ENCODE assay signal across 9 mouse cellular contexts in the genomic region with DNA sequence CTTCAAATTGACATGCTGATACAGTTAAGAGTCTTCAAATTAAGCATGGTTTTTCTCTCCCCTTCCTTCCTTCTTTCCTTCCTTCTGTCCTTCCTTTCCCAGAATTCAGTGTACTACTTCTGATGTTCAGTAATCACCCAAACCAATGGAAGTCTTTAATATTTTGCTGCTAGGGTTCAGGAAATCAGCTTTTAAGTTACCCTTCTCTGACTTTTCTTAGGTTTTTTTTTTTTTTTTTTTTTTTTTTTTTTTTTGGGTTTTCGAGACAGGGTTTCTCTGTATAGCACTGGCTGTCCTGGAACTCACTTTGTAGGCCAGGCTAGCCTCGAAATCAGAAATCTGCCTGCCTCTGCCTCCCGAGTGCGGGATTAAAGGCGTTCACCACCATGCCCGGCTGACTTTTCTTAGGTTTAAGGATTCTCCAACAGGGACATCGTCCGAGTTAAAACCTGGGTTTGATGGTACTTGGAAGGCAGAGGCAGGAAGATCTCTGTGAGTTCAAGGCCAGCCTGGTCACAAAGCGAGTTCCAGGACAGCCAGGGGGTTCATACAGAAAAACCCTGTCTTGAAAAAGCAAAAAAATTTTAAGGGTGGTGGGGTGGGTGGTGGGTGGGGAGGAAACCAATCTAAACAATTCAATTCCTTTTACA. TPM values are rescaled to one million over a fixed set of nuclear protein-coding genes. Genes with fewer than 3 reads are reported as not detected.
DNase-seq lines count a peak whose midpoint lies in the region; ATAC-seq and TF ChIP-seq lines count a peak whose summit lies in the region.
"Had no signal": no experiment of that assay in that cellular context is flagged by ENCODE, and none has a peak within 500 bp of the region (broad histone marks: within the 10 kb centered on the region; RNA-seq: fewer than 3 reads in every experiment).

No protein-coding gene starts in this region.

- peak overlapping the region; percentile 94; the same call in 1 of the 2 replicates for H3K4me3 ChIP-seq in heart, embryonic 10.5 days
- no peak overlapping the region for H3K4me3 ChIP-seq in ES-E14 (ENCODE audit: insufficient read depth in 1 of 2, low read depth in 1 of 2, low read length in 2 of 2, poor library complexity in 1 of 2, severe bottlenecking in 1 of 2)
- peak overlapping the region; percentile 96; the same call in 1 of the 2 replicates for H3K4me3 ChIP-seq in forebrain, embryonic 12.5 days (replicated peaks)
- H3K4me3 ChIP-seq in liver, embryonic 13.5 days (replicated peaks) = peak overlapping the region; percentile 89

- H3K9ac ChIP-seq in ES-E14 (ENCODE audit: insufficient read depth, low read depth, low read length, poor library complexity, severe bottlenecking) = peak overlapping the region; percentile 32; the same call in 1 of the 2 replicates
- H3K9ac ChIP-seq in forebrain, embryonic 12.5 days = no peak overlapping the region
- H3K9ac ChIP-seq in liver, embryonic 13.5 days = peak overlapping the region; percentile 96; the same call in 1 of the 2 replicates

- DNase-seq in heart, embryonic 10.5 days (ENCODE audit: low spot score) = peak; percentile 63
- DNase-seq in heart, adult 8-10 months (ENCODE audit: low spot score) = no peak
- DNase-seq in ES-E14 (ENCODE audit: low read depth, low spot score) = no peak
- no peak for DNase-seq in liver, embryonic 13.5 days
- no peak for DNase-seq in left cerebral cortex, adult 8-10 months (ENCODE audit: low spot score in 2 of 2)
- no peak for DNase-seq in spleen, postnatal 36 days (ENCODE audit: low spot score in 2 of 2)
- DNase-seq in spleen, postnatal 14 days (ENCODE audit: low spot score in 2 of 2) = no peak

- H3K9me3 ChIP-seq in heart, embryonic 10.5 days = no peaks in the 10 kb centered on the region
- no peaks in the 10 kb centered on the region for H3K9me3 ChIP-seq in ES-E14 (ENCODE audit: control insufficient read depth, insufficient read depth, low read depth, low read length)
- H3K9me3 ChIP-seq in forebrain, embryonic 12.5 days = no peaks in the 10 kb centered on the region
- H3K9me3 ChIP-seq in liver, embryonic 13.5 days (replicated peaks) = no peaks in the 10 kb centered on the region

- ATAC-seq in forebrain, embryonic 12.5 days (ENCODE audit: low FRiP score) = no peak
- no peak for ATAC-seq in liver, embryonic 13.5 days (ENCODE audit: low read depth)

- H3K4me2 ChIP-seq in forebrain, embryonic 12.5 days = peak overlapping the region; percentile 96
- peak overlapping the region; percentile 96 for H3K4me2 ChIP-seq in liver, embryonic 13.5 days

- no peaks in the 10 kb centered on the region for H3K27me3 ChIP-seq in heart, embryonic 10.5 days (ENCODE audit: insufficient read depth, poor library complexity, severe bottlenecking)
- H3K27me3 ChIP-seq in forebrain, embryonic 12.5 days = no peaks in the 10 kb centered on the region
- H3K27me3 ChIP-seq in liver, embryonic 13.5 days = no peaks in the 10 kb centered on the region

- in situ Hi-C loops in ES-E14 (cut with MboI; ENCODE audit: low sequenced_read_pairs in 2 of 2, unreplicated experiment in 2 of 2) = no loop called here

- H3K4me1 ChIP-seq in heart, embryonic 10.5 days = peaks cover 25% of the 10 kb centered on the region
- H3K4me1 ChIP-seq in ES-E14 (ENCODE audit: control insufficient read depth in 2 of 2, insufficient read depth in 2 of 2, low read length in 2 of 2, poor library complexity in 1 of 2) = peaks cover 0 to 2% of the 10 kb centered on the region in 2 experiments; a peak in 1 of 4 replicates
- H3K4me1 ChIP-seq in forebrain, embryonic 12.5 days = peaks cover 26% of the 10 kb centered on the region
- peaks cover 48% of the 10 kb centered on the region for H3K4me1 ChIP-seq in liver, embryonic 13.5 days (replicated peaks)

- WGBS in heart, embryonic 10.5 days = 89% methylated on average over 9 of the region's 9 CpGs
- 90% methylated on average over 8 of the region's 9 CpGs for WGBS in forebrain, embryonic 12.5 days
- 89% methylated on average over 8 of the region's 9 CpGs for WGBS in liver, embryonic 13.5 days (ENCODE audit: insufficient replicate concordance)

- H3K36me3 ChIP-seq in heart, embryonic 10.5 days = 0 out of 2 replicates have a peak, but pooled peaks cover 3% of the 10 kb centered on the region
- H3K36me3 ChIP-seq in ES-E14 (ENCODE audit: control insufficient read depth, insufficient read depth, low read length, poor library complexity, severe bottlenecking) = no peaks in the 10 kb centered on the region
- no peaks in the 10 kb centered on the region for H3K36me3 ChIP-seq in forebrain, embryonic 12.5 days (replicated peaks)
- no peaks in the 10 kb centered on the region for H3K36me3 ChIP-seq in liver, embryonic 13.5 days

- peak overlapping the region; percentile 98 for H3K27ac ChIP-seq in heart, embryonic 10.5 days
- H3K27ac ChIP-seq in ES-E14 (ENCODE audit: insufficient read depth, low read depth, low read length, poor library complexity, severe bottlenecking) = no peak overlapping the region
- no peak overlapping the region for H3K27ac ChIP-seq in forebrain, embryonic 12.5 days
- no peak overlapping the region; the same call in 1 of the 2 replicates for H3K27ac ChIP-seq in liver, embryonic 13.5 days
- H3K27ac ChIP-seq: macrophage had no signal

TF ChIP-seq in ES-E14, 5 proteins besides CTCF, POLR2A, EP300 and RAD21:
- TF ChIP-seq MAFK (IDR thresholded peaks at IDR 0.05; ENCODE audit: insufficient read depth, low read depth, low read length) (no peak), HCFC1 (IDR thresholded peaks at IDR 0.05; ENCODE audit: borderline replicate concordance, insufficient read depth, low read length) (no peak), ZC3H11A (IDR thresholded peaks at IDR 0.05; ENCODE audit: borderline replicate concordance, low read depth, low read length) (no peak), CHD2 (IDR thresholded peaks at IDR 0.05; ENCODE audit: low read depth, low read length) (no peak), ZNF384 (IDR thresholded peaks at IDR 0.05; ENCODE audit: low read depth, low read length) (peak; percentile 58; the same call in 1 of the 2 replicates)

RNA-seq across cellular contexts. Expression of gene Ylpm1, which starts 0.9 kb away (rescaled TPM):
- polyA plus RNA-seq in heart, embryonic 10.5 days (2016; fragmentation: Nextera tagmentation; extraction: Ambion mirVana) = 23.8 and 28.7 TPM in 2 replicates
- total RNA-seq in heart, adult 8-10 months (2022) = 10 to 100 TPM; 26.6 to 30.4 (median 29.7) TPM
- 33.4 and 38.8 TPM in 2 replicates for total RNA-seq in ES-E14 (2012; rRNA removed)
- 45.5 and 47.8 TPM in 2 replicates for polyA plus RNA-seq in forebrain, embryonic 12.5 days (2016; fragmentation: Nextera tagmentation; extraction: Ambion mirVana)
- 9.2 TPM in 2 replicates for polyA plus RNA-seq in liver, embryonic 13.5 days (2015; fragmentation: Nextera tagmentation; extraction: Ambion mirVana)
- 100 to 1,000 TPM; 104 to 115 (median 108) TPM for total RNA-seq in left cerebral cortex, adult 8-10 months (2022)

RNA-seq across cellular contexts. Expression of gene Arel1, which starts 24.5 kb away (rescaled TPM):
- polyA plus RNA-seq in heart, embryonic 10.5 days (2016; fragmentation: Nextera tagmentation; extraction: Ambion mirVana) = 10.8 and 15.7 TPM in 2 replicates
- total RNA-seq in heart, adult 8-10 months (2022) = 10 to 100 TPM; 48.3 to 63.3 (median 50.8) TPM
- total RNA-seq in ES-E14 (2012; rRNA removed) = 31.3 and 35.8 TPM in 2 replicates
- polyA plus RNA-seq in forebrain, embryonic 12.5 days (2016; fragmentation: Nextera tagmentation; extraction: Ambion mirVana) = 27.6 and 27.9 TPM in 2 replicates
- polyA plus RNA-seq in liver, embryonic 13.5 days (2015; fragmentation: Nextera tagmentation; extraction: Ambion mirVana) = 13.3 and 16.9 TPM in 2 replicates
- total RNA-seq in left cerebral cortex, adult 8-10 months (2022) = 100 to 1,000 TPM in 3 of 4 experiments, 10 to 100 TPM in 1; 98.1 to 130 (median 120) TPM

RNA-seq across cellular contexts. Expression of gene Fcf1, which starts 24.5 kb away (rescaled TPM):
- polyA plus RNA-seq in heart, embryonic 10.5 days (2016; fragmentation: Nextera tagmentation; extraction: Ambion mirVana) = 106 and 142 TPM in 2 replicates
- total RNA-seq in heart, adult 8-10 months (2022) = 10 to 100 TPM; 36.3 to 41.1 (median 40.7) TPM
- 156 and 161 TPM in 2 replicates for total RNA-seq in ES-E14 (2012; rRNA removed)
- 132 TPM in 2 replicates for polyA plus RNA-seq in forebrain, embryonic 12.5 days (2016; fragmentation: Nextera tagmentation; extraction: Ambion mirVana)
- polyA plus RNA-seq in liver, embryonic 13.5 days (2015; fragmentation: Nextera tagmentation; extraction: Ambion mirVana) = 132 and 134 TPM in 2 replicates
- total RNA-seq in left cerebral cortex, adult 8-10 months (2022) = 10 to 100 TPM; 29.7 to 39.9 (median 35.4) TPM

Comparison
In these comparisons a context has a peak if more than half of its experiments do, and no peak if none do; other contexts are left out.
1. H3K4me3 ChIP-seq: peak in heart, embryonic 10.5 days (single experiment), forebrain, embryonic 12.5 days (single experiment) and liver, embryonic 13.5 days (single experiment); none in ES-E14 (0 of 2).